Mouse (Mus musculus) MEL (cell line): ENCODE measurements around the gene Cdr2l.

Source experiments
- CHD1 ChIP-seq: IDR thresholded peaks from 2 replicates; pipeline ENCODE4 v1.6.1; 2012; ENCODE audit warnings: low read depth, mild to moderate bottlenecking, inconsistent platforms, low read length, improper control_type of control experiment
- CTCF ChIP-seq, 3 experiments: IDR thresholded peaks in 2 of 3; conservative IDR thresholded peaks in 1 of 3; 2 replicates each; pipeline ENCODE4 v1.5.1; 2011 to 2012; ENCODE audit warnings: low read length in 3 of 3, low read depth in 2 of 3, mild to moderate bottlenecking in 2 of 3, improper control_type of control experiment in 1 of 3, inconsistent platforms in 1 of 3, mixed read lengths in 1 of 3, moderate library complexity in 1 of 3; ENCODE audit not compliant: control insufficient read depth in 1 of 3, insufficient read depth in 1 of 3, poor library complexity in 1 of 3, severe bottlenecking in 1 of 3
- EP300 ChIP-seq, 2 experiments: IDR thresholded peaks; 2 replicates each; pipeline ENCODE4 v1.6.1; 2011; ENCODE audit warnings: improper control_type of control experiment in 2 of 2, low read length in 2 of 2, low read depth in 1 of 2, mild to moderate bottlenecking in 1 of 2
- GATA1 ChIP-seq: IDR thresholded peaks from 2 replicates; pipeline ENCODE4 v1.6.1; 2011; ENCODE audit warnings: low read depth, low read length, improper control_type of control experiment
- JUND ChIP-seq: IDR thresholded peaks from 2 replicates; pipeline ENCODE4 v1.6.1; 2011; ENCODE audit warnings: low read depth, mild to moderate bottlenecking, improper control_type of control experiment, low read length
- MAFK ChIP-seq: IDR thresholded peaks from 2 replicates; pipeline ENCODE4 v1.6.1; 2011; ENCODE audit warnings: low read depth, mild to moderate bottlenecking, low read length, improper control_type of control experiment, borderline replicate concordance
- MAX ChIP-seq: IDR thresholded peaks from 2 replicates; pipeline ENCODE4 v1.6.1; 2011; ENCODE audit warnings: low read length, improper control_type of control experiment
- MXI1 ChIP-seq: IDR thresholded peaks from 2 replicates; pipeline ENCODE4 v1.6.1; 2011; ENCODE audit warnings: mild to moderate bottlenecking, low read depth, low read length, improper control_type of control experiment
- NRF1 ChIP-seq: IDR thresholded peaks from 2 replicates; pipeline ENCODE4 v1.6.1; 2014; ENCODE audit warnings: low read depth, mild to moderate bottlenecking, inconsistent platforms, low read length, improper control_type of control experiment, moderate library complexity; ENCODE audit not compliant: poor library complexity, insufficient read depth, severe bottlenecking
- POLR2A ChIP-seq, 2 experiments: IDR thresholded peaks; 2 replicates each; pipeline ENCODE4 v1.6.1; 2011 to 2012; ENCODE audit warnings: low read length in 2 of 2, mild to moderate bottlenecking in 2 of 2, control low read depth in 1 of 2, improper control_type of control experiment in 1 of 2, low read depth in 1 of 2, moderate library complexity in 1 of 2; ENCODE audit not compliant: control insufficient read depth in 1 of 2, insufficient read depth in 1 of 2, poor library complexity in 1 of 2
- POLR2AphosphoS2 ChIP-seq: IDR thresholded peaks from 2 replicates; pipeline ENCODE4 v1.6.1; 2011; ENCODE audit warnings: low read length, improper control_type of control experiment
- POLR2AphosphoS5 ChIP-seq: IDR thresholded peaks from 2 replicates; pipeline ENCODE4 v1.6.1; 2012; ENCODE audit warnings: low read depth, borderline replicate concordance, mild to moderate bottlenecking, inconsistent platforms, low read length, moderate library complexity, mixed read lengths
- USF1 ChIP-seq: IDR thresholded peaks from 2 replicates; pipeline ENCODE4 v1.6.1; 2014; ENCODE audit warnings: low read depth, mild to moderate bottlenecking, inconsistent platforms, low read length, improper control_type of control experiment, moderate library complexity

DNA sequence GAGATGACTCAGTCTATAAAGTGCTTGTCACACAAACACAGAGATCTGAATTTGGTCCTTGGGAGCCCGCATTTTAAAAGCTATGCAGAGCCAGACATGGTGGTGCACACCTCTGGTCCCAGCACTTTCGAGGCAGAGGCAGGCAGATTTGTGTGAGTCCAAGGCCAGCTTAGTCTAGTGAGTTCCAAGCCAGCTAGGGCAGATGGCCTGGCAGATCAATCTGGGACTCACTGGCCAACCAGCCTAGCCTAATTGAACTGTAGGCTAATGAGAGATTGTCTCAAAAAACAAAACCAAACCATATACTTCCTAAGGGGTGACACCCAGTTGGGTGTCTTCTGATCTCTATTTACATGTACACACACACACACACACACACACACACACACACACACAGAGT is 40.5 kb upstream of the Cdr2l start:
- TF ChIP-seq CTCF (IDR thresholded peaks at IDR 0.05 in 2 of 3, conservative IDR thresholded peaks at IDR 0.05 in 1 of 3; ENCODE audit: control insufficient read depth in 1 of 3, insufficient read depth in 1 of 3, low read depth in 2 of 3, low read length in 3 of 3, poor library complexity in 1 of 3, severe bottlenecking in 1 of 3): no peak
- no peak for TF ChIP-seq CHD1
- no peak for TF ChIP-seq POLR2AphosphoS2
- TF ChIP-seq POLR2A (IDR thresholded peaks at IDR 0.05; ENCODE audit: control insufficient read depth in 1 of 2, insufficient read depth in 1 of 2, low read depth in 1 of 2, low read length in 2 of 2, poor library complexity in 1 of 2): no peak
- no peak for TF ChIP-seq EP300 (IDR thresholded peaks at IDR 0.05; ENCODE audit: low read depth in 1 of 2, low read length in 2 of 2)
- TF ChIP-seq MAX: no peak
- TF ChIP-seq GATA1: no peak
- no peak for TF ChIP-seq NRF1
- TF ChIP-seq POLR2AphosphoS5: no peak
- no peak for TF ChIP-seq JUND
- TF ChIP-seq MXI1: no peak
- no peak for TF ChIP-seq MAFK
- TF ChIP-seq USF1: no peak
